Comparison of ENCODE assay signal across 32 mouse cellular contexts in the genomic region with DNA sequence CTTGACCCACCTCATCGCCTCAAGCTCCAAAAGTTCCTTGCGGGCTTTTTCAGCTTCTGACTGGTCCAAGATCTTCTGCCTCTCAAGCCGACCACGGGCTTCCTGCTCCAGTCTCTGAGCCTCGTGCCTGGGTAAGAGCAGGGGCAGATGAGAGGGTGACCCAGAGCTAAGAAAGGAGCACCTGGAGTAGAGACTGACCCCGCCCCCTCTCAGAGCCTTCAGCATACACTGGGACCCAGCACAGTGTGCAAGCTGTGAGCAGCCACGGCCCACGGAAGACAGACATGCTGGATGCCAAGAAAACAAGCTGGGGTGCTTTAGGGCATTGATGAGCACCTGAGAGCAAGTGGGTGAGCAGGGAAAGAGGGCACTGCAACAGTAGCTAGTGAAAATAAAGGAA. TPM values are rescaled to one million over a fixed set of nuclear protein-coding genes. Genes with fewer than 3 reads are reported as not detected.
"Had no signal": no experiment of that assay in that cellular context is flagged by ENCODE, and none has a peak within 500 bp of the region (broad histone marks: within the 10 kb centered on the region; RNA-seq: fewer than 3 reads in every experiment).

No protein-coding gene starts in this region.

- DNase-seq: gastrocnemius, adult 2 months; gastrocnemius, postnatal 10 days; gastrocnemius, postnatal 36 days; heart, adult 11 months; heart, postnatal 10 days; heart, postnatal 4 days; kidney, adult 18-20 months; kidney, adult 8-10 months; kidney, postnatal 10 days; kidney, postnatal 25 days; kidney, postnatal 4 days; liver had no signal

- H3K36me3 ChIP-seq: heart, embryonic 12.5 days; hindbrain, embryonic 10.5 days; hindbrain, embryonic 12.5 days; intestine, embryonic 15.5 days; limb, embryonic 10.5 days; limb, embryonic 12.5 days had no signal

- H3K4me2 ChIP-seq: heart, embryonic 12.5 days; hindbrain, embryonic 12.5 days; hindbrain, embryonic 14.5 days; intestine, embryonic 15.5 days; limb, embryonic 12.5 days; liver, embryonic 11.5 days had no signal

- H3K9ac ChIP-seq: heart, embryonic 12.5 days; hindbrain, embryonic 12.5 days; hindbrain, embryonic 14.5 days; intestine, embryonic 15.5 days; limb, embryonic 12.5 days had no signal

- H3K4me1 ChIP-seq: heart, embryonic 12.5 days; intestine, embryonic 15.5 days had no signal

- ATAC-seq: hindbrain, embryonic 16.5 days; inflammation-experienced regulatory T-cells, adult 6 months; intestine, embryonic 15.5 days; intestine, postnatal 0 days had no signal

- H3K27ac ChIP-seq: gastrocnemius, adult 2 months; heart, embryonic 10.5 days; hindbrain, embryonic 10.5 days; hindbrain, embryonic 12.5 days; hindbrain, embryonic 14.5 days; intestine, embryonic 15.5 days; layer of hippocampus, adult 2 months; left cerebral cortex, adult 2 months; limb, embryonic 10.5 days; limb, embryonic 12.5 days had no signal

- H3K4me3 ChIP-seq: gastrocnemius, adult 2 months; heart, embryonic 10.5 days; heart, embryonic 12.5 days; hindbrain, embryonic 10.5 days; hindbrain, embryonic 12.5 days; intestine, embryonic 15.5 days; layer of hippocampus, adult 2 months; left cerebral cortex, adult 2 months; limb, embryonic 10.5 days; limb, embryonic 12.5 days had no signal

- H3K27me3 ChIP-seq: hindbrain, embryonic 12.5 days; intestine, embryonic 15.5 days; limb, embryonic 12.5 days had no signal

- H3K9me3 ChIP-seq: heart, embryonic 10.5 days; heart, embryonic 12.5 days; hindbrain, embryonic 10.5 days; hindbrain, embryonic 12.5 days; intestine, embryonic 15.5 days; limb, embryonic 10.5 days; limb, embryonic 12.5 days had no signal

RNA-seq across cellular contexts. Expression of gene Cdiptos, which starts 12.9 kb away (rescaled TPM):
- total RNA-seq: layer of hippocampus, adult 2 months; layer of hippocampus, postnatal 25 days; left cerebral cortex, postnatal 36 days had no signal

RNA-seq across cellular contexts. Expression of gene Pagr1b, which starts 27.5 kb away (rescaled TPM):
- total RNA-seq: gastrocnemius, adult 2 months; gastrocnemius, postnatal 36 days; heart, adult 8-10 months; heart, postnatal 10 days; layer of hippocampus, postnatal 25 days; left cerebral cortex, postnatal 14 days had no signal
- polyA plus RNA-seq: heart, embryonic 10.5 days; heart, embryonic 12.5 days; heart, embryonic 14.5 days; inflammation-experienced regulatory T-cells, adult 6 months; intestine, postnatal 0 days; kidney, embryonic 16.5 days had no signal
